27 mouse cellular contexts compared by ENCODE assay signal in the genomic region with DNA sequence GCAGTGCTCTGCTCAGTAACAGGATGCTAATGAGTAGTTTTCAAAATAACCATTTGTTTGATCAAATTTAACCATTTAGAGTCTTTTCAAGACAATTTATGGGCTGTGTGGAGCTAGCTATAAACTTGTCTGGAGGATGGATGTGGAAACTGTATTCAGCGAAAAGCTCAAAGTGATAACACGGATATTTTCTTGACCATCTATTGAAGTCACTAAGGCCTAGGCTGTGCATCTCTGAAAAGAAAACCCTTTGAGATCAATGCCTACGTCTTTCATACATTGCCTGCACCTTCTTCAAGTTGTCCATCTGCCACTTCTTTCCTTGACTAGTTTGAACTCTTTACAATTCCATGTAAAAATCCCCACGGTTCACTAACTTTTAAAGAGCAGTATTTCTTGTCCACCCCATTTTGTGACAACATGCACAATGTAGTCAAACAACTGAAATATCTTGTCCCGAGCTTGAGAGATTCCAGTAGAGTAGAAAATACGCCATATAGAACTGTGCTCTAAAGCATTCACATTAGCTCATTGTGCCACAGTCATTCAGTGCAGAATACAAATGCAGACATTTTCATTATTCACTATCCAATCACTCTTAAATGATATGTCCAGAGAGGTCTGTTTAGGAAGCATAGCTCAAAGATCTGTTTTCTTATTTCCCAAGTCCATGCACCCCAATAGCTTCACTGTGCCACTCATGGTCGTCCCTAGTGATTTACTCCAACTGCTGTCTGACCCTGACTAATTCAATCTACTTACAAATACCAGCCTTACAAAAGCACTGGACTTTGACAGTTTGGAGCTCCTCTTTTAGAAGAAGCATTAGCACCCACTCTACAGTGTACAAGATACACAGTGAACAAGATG.
A peak's percentile ranks its signal among the peaks of the same experiment; 100 is the strongest.
DNase-seq lines count a peak whose midpoint lies in the region; ATAC-seq lines count a peak whose summit lies in the region.
"Had no signal": no experiment of that assay in that cellular context is flagged by ENCODE, and none has a peak within 500 bp of the region (broad histone marks: within the 10 kb centered on the region; RNA-seq: fewer than 3 reads in every experiment).

No protein-coding gene starts in this region.

- ATAC-seq in neural tube, embryonic 11.5 days (ENCODE audit: insufficient read depth, low FRiP score, low TSS enrichment) = peak; percentile 89
- peak; percentile 77; the same call in 1 of the 2 replicates for ATAC-seq in neural tube, embryonic 14.5 days (ENCODE audit: low read depth)
- ATAC-seq: activated CD4-positive, CD25-positive, alpha-beta regulatory T cell, adult 4 months; CD4-positive, CD25-positive, alpha-beta regulatory T cell, adult 4 months; forebrain, embryonic 14.5 days; forebrain, embryonic 16.5 days; Patski had no signal

- no peaks in the 10 kb centered on the region for H3K4me1 ChIP-seq in neural tube, embryonic 11.5 days (ENCODE audit: control insufficient read depth, insufficient read depth, low read length)
- H3K4me1 ChIP-seq in neural tube, embryonic 14.5 days (ENCODE audit: control insufficient read depth, insufficient read depth, low read length) = no peaks in the 10 kb centered on the region
- H3K4me1 ChIP-seq: embryonic facial prominence, embryonic 13.5 days; embryonic facial prominence, embryonic 15.5 days; forebrain, embryonic 10.5 days; forebrain, embryonic 12.5 days had no signal

- no peak overlapping the region for H3K27ac ChIP-seq in neural tube, embryonic 11.5 days (ENCODE audit: low read depth, low read length)
- no peak overlapping the region for H3K27ac ChIP-seq in neural tube, embryonic 14.5 days (ENCODE audit: low read depth, low read length)
- H3K27ac ChIP-seq: embryonic facial prominence, embryonic 13.5 days; embryonic facial prominence, embryonic 15.5 days; forebrain, embryonic 10.5 days; forebrain, embryonic 12.5 days had no signal

- no peak overlapping the region for H3K4me2 ChIP-seq in neural tube, embryonic 11.5 days (ENCODE audit: low read depth)
- H3K4me2 ChIP-seq in neural tube, embryonic 14.5 days (ENCODE audit: low read depth, low read length) = no peak overlapping the region
- H3K4me2 ChIP-seq: embryonic facial prominence, embryonic 13.5 days; embryonic facial prominence, embryonic 15.5 days; forebrain, embryonic 12.5 days had no signal

- DNase-seq in neural tube, embryonic 11.5 days (ENCODE audit: low spot score) = no peak
- DNase-seq in neural tube, embryonic 10.5 days (ENCODE audit: extremely low spot score, low spot score) = no peak
- peak; percentile 2 for DNase-seq in mesoderm, embryonic 11.5 days (ENCODE audit: low read depth, low spot score)
- DNase-seq in cerebellum, postnatal 25 days = no peak
- DNase-seq: adrenal gland, adult 8-10 months; adrenal gland, postnatal 14 days; adrenal gland, postnatal 36 days; B cell, adult 2 months; cerebellum, adult 11-12 months; cerebellum, adult 2 months; cerebellum, adult 9-10 months; cerebellum, postnatal 10 days; cerebellum, postnatal 36 days; embryo, embryonic 11 days had no signal

- H3K4me3 ChIP-seq in neural tube, embryonic 11.5 days (ENCODE audit: low read depth, low read length) = no peak overlapping the region
- H3K4me3 ChIP-seq in neural tube, embryonic 14.5 days (ENCODE audit: low read depth, low read length) = no peak overlapping the region
- H3K4me3 ChIP-seq: embryonic facial prominence, embryonic 13.5 days; embryonic facial prominence, embryonic 15.5 days; erythroblast, embryonic 14.5 days; forebrain, embryonic 10.5 days; forebrain, embryonic 12.5 days had no signal

- no peaks in the 10 kb centered on the region for H3K27me3 ChIP-seq in neural tube, embryonic 11.5 days (ENCODE audit: control insufficient read depth, insufficient read depth, low read length)
- no peaks in the 10 kb centered on the region for H3K27me3 ChIP-seq in neural tube, embryonic 14.5 days (ENCODE audit: control insufficient read depth, insufficient read depth, low read length)
- H3K27me3 ChIP-seq: CH12.LX; embryonic facial prominence, embryonic 13.5 days; embryonic facial prominence, embryonic 15.5 days; forebrain, embryonic 12.5 days had no signal

- WGBS in neural tube, embryonic 11.5 days = 61% methylated on average over 7 of the region's 7 CpGs
- WGBS in neural tube, embryonic 14.5 days = 43% methylated on average over 7 of the region's 7 CpGs

- no peaks in the 10 kb centered on the region for H3K36me3 ChIP-seq in neural tube, embryonic 11.5 days (ENCODE audit: control insufficient read depth, insufficient read depth, low read length)
- H3K36me3 ChIP-seq in neural tube, embryonic 14.5 days (ENCODE audit: control insufficient read depth, insufficient read depth, low read length) = no peaks in the 10 kb centered on the region
- H3K36me3 ChIP-seq: embryonic facial prominence, embryonic 13.5 days; embryonic facial prominence, embryonic 15.5 days; forebrain, embryonic 10.5 days; forebrain, embryonic 12.5 days; G1E had no signal

- H3K9me3 ChIP-seq in neural tube, embryonic 11.5 days (ENCODE audit: control insufficient read depth, low read length) = no peaks in the 10 kb centered on the region
- H3K9me3 ChIP-seq in neural tube, embryonic 14.5 days (ENCODE audit: control insufficient read depth, low read length) = no peaks in the 10 kb centered on the region
- H3K9me3 ChIP-seq: embryonic facial prominence, embryonic 13.5 days; embryonic facial prominence, embryonic 15.5 days; forebrain, embryonic 10.5 days; forebrain, embryonic 12.5 days; G1E had no signal

- H3K9ac ChIP-seq in neural tube, embryonic 11.5 days (ENCODE audit: low read length) = no peak overlapping the region
- H3K9ac ChIP-seq in neural tube, embryonic 14.5 days (replicated peaks; ENCODE audit: low read depth, low read length) = no peak overlapping the region
- H3K9ac ChIP-seq: embryonic facial prominence, embryonic 13.5 days; embryonic facial prominence, embryonic 15.5 days; forebrain, embryonic 12.5 days had no signal
